Mouse (Mus musculus): Measurements from ENCODE around the gene Ephx4.
"Not testable (repeated sequence)": the region's sequence is repeated elsewhere in the genome, so short reads cannot be mapped to it uniquely, and the experiment has no call there.

Ephx4 gene

GRCm38 (mm10) chr5:107402436-107402835 lies at the start of gene Ephx4:
TSS of gene Ephx4 (plus strand) at chr5:107402736.
- no peak for DNase-seq (ENCODE audit: low read depth)

GRCm38 (mm10) chr5:107353981-107354380 lies 48.6 kb upstream of the Ephx4 start:
- no peak for DNase-seq (ENCODE audit: low read depth)

- peak; percentile 90 for DNase-seq (ENCODE audit: low read depth)
Observed at GRCm38 (mm10) chr5:107355801-107356200, 46.7 kb upstream of the Ephx4 start.

- no peak for DNase-seq (ENCODE audit: low read depth)
Observed at GRCm38 (mm10) chr5:107357723-107358122, 44.8 kb upstream of the Ephx4 start.

- peak; percentile 93 for DNase-seq (ENCODE audit: low read depth)
Observed at GRCm38 (mm10) chr5:107359395-107360053, 43.0 kb upstream of the Ephx4 start.

- DNase-seq (ENCODE audit: low read depth), result peak; percentile 67
Observed at GRCm38 (mm10) chr5:107360054-107360730, 42.3 kb upstream of the Ephx4 start.

GRCm38 (mm10) chr5:107370040-107370439 lies 32.5 kb upstream of the Ephx4 start:
- no peak for DNase-seq (ENCODE audit: low read depth)

GRCm38 (mm10) chr5:107371335-107371734 lies 31.2 kb upstream of the Ephx4 start:
- DNase-seq (ENCODE audit: low read depth), result no peak

GRCm38 (mm10) chr5:107373256-107373655 lies 29.3 kb upstream of the Ephx4 start:
- no peak for DNase-seq (ENCODE audit: low read depth)

GRCm38 (mm10) chr5:107386448-107386847 lies 16.1 kb upstream of the Ephx4 start:
- not testable (repeated sequence) for DNase-seq (ENCODE audit: low read depth)

GRCm38 (mm10) chr5:107387788-107388187 lies 14.7 kb upstream of the Ephx4 start:
- peak; percentile 61 for DNase-seq (ENCODE audit: low read depth)

GRCm38 (mm10) chr5:107389373-107389772 lies 13.2 kb upstream of the Ephx4 start:
- DNase-seq (ENCODE audit: low read depth), result no peak

- DNase-seq (ENCODE audit: low read depth), result no peak
Observed at GRCm38 (mm10) chr5:107394437-107394836, 8.1 kb upstream of the Ephx4 start.

- no peak for DNase-seq (ENCODE audit: low read depth)
Observed at GRCm38 (mm10) chr5:107403011-107403946, 743 bp downstream of the Ephx4 start.

GRCm38 (mm10) chr5:107403947-107404684 lies 1.6 kb downstream of the Ephx4 start:
- DNase-seq (ENCODE audit: low read depth), result no peak

- no peak for DNase-seq (ENCODE audit: low read depth)
Observed at GRCm38 (mm10) chr5:107405361-107405760, 2.8 kb downstream of the Ephx4 start.

GRCm38 (mm10) chr5:107410305-107410704 lies 7.8 kb downstream of the Ephx4 start:
- DNase-seq (ENCODE audit: low read depth), result no peak

GRCm38 (mm10) chr5:107411326-107411725 lies 8.8 kb downstream of the Ephx4 start:
- DNase-seq (ENCODE audit: low read depth), result peak; percentile 8

- no peak for DNase-seq (ENCODE audit: low read depth)
Observed at GRCm38 (mm10) chr5:107412285-107412684, 9.7 kb downstream of the Ephx4 start.

- DNase-seq (ENCODE audit: low read depth), result no peak
Observed at GRCm38 (mm10) chr5:107415098-107415497, 12.6 kb downstream of the Ephx4 start.

GRCm38 (mm10) chr5:107421676-107422075 lies 19.1 kb downstream of the Ephx4 start:
- DNase-seq (ENCODE audit: low read depth), result peak; percentile 50

GRCm38 (mm10) chr5:107431249-107431648 lies 28.7 kb downstream of the Ephx4 start, which contains the start of gene Lpcat2b:
TSS of gene Lpcat2b (plus strand) at chr5:107431549.
- no peak for DNase-seq (ENCODE audit: low read depth)

Measured in NIH3T3 (cell line).